ENCODE assay signal across 8 mouse cellular contexts in the genomic region with DNA sequence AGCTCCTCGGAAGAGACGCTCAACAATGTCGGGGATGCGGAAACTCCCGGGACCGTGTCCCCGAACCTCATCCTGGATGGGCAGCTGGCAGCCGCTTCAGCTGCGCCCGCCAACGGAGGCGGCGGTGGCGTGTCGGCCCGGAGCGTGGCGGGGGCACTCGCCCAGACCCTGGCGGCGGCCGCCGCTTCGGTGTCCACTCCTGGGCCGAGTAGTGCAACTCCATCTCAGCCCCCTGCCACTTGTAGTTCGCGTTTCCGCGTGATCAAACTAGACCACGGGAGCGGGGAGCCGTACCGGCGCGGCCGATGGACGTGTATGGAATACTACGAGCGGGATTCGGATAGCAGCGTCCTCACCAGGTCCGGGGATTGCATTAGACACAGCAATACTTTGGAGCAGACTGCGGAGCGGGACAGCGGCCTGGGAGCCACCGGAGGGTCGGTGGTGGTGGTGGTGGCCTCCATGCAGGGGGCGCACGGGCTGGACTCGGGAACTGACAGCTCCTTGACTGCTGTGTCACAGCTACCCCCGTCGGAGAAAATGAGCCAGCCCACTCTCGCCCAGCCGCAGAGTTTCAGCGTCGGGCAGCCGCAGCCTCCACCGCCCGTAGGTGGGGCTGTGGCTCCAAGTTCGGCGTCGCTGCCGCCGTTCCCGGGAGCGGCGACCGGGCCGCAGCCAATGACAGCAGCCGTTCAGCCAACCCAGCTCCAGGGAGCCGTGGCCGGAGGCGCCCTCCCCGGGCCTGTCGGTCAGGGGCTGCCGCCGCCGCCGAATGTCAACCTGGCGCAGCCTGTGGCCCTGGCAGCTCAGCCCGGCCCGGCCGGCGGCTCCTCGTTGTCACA. TPM values are rescaled to one million over a fixed set of nuclear protein-coding genes. Genes with fewer than 3 reads are reported as not detected.
DNase-seq lines count a peak whose midpoint lies in the region; ATAC-seq and TF ChIP-seq lines count a peak whose summit lies in the region.

No protein-coding gene starts in this region.

- DNase-seq in G1E (ENCODE audit: low spot score) = peak; percentile 78
- peak; percentile 71 to 83 for DNase-seq in cerebellum, adult 18-20 months
- DNase-seq in forebrain, postnatal 0 days = peak; percentile 87
- peak; percentile 88 for DNase-seq in heart, postnatal 4 days
- DNase-seq in layer of hippocampus, postnatal 10 days (ENCODE audit: low spot score in 2 of 2) = peak; percentile 79 to 86
- peak; percentile 93 for DNase-seq in lung, postnatal 0 days (ENCODE audit: low spot score)
- DNase-seq in ovary, postnatal 10 days (ENCODE audit: low spot score) = peak; percentile 59
- DNase-seq in thymus, postnatal 10 days (ENCODE audit: low spot score in 2 of 2) = peak; percentile 67 to 70

- TF ChIP-seq EP300 in lung, postnatal 0 days (IDR thresholded peaks at IDR 0.05) = no peak

- peaks cover 17% of the 10 kb centered on the region for H3K36me3 ChIP-seq in G1E (replicated peaks)
- H3K36me3 ChIP-seq in forebrain, postnatal 0 days (ENCODE audit: insufficient read depth) = no peaks in the 10 kb centered on the region
- H3K36me3 ChIP-seq in lung, postnatal 0 days (ENCODE audit: insufficient read depth, low read length) = no peaks in the 10 kb centered on the region

- peaks cover 12% of the 10 kb centered on the region for H3K4me1 ChIP-seq in G1E (ENCODE audit: insufficient read depth, low read depth, low read length)
- H3K4me1 ChIP-seq in forebrain, postnatal 0 days (ENCODE audit: insufficient read depth) = peaks cover 3% of the 10 kb centered on the region
- no peaks in the 10 kb centered on the region for H3K4me1 ChIP-seq in lung, postnatal 0 days (ENCODE audit: insufficient read depth, low read depth, low read length)

- peak overlapping the region; percentile 98 for H3K27ac ChIP-seq in forebrain, postnatal 0 days (ENCODE audit: low read depth, low read length)
- peak overlapping the region; percentile 100 for H3K27ac ChIP-seq in lung, postnatal 0 days (ENCODE audit: low read length)

- H3K4me3 ChIP-seq in G1E (ENCODE audit: low read depth, low read length) = peak overlapping the region; percentile 98
- H3K4me3 ChIP-seq in forebrain, postnatal 0 days (ENCODE audit: low read depth, low read length) = peak overlapping the region; percentile 91
- peak overlapping the region; percentile 98 for H3K4me3 ChIP-seq in lung, postnatal 0 days (ENCODE audit: low read depth, low read length)

- peak overlapping the region; percentile 90 for H3K9ac ChIP-seq in forebrain, postnatal 0 days
- peak overlapping the region; percentile 96 for H3K9ac ChIP-seq in lung, postnatal 0 days (replicated peaks; ENCODE audit: low read depth)

- 2% methylated on average over 84 of the region's 85 CpGs for WGBS in forebrain, postnatal 0 days
- WGBS in lung, postnatal 0 days = under 1% methylated on average over 81 of the region's 85 CpGs

- TF ChIP-seq CTCF in G1E (IDR thresholded peaks at IDR 0.05; ENCODE audit: low read depth, low read length) = peak; percentile 12; the same call in 1 of the 2 replicates
- peak; percentile 71 for TF ChIP-seq CTCF in forebrain, postnatal 0 days (IDR thresholded peaks at IDR 0.05; ENCODE audit: low read depth)
- peak; percentile 81 for TF ChIP-seq CTCF in lung, postnatal 0 days (IDR thresholded peaks at IDR 0.05)

- H3K27me3 ChIP-seq in G1E (ENCODE audit: insufficient read depth, low read length) = no peaks in the 10 kb centered on the region
- no peaks in the 10 kb centered on the region for H3K27me3 ChIP-seq in forebrain, postnatal 0 days (ENCODE audit: insufficient read depth, low read length)
- H3K27me3 ChIP-seq in lung, postnatal 0 days (replicated peaks; ENCODE audit: insufficient read depth, low read length) = no peaks in the 10 kb centered on the region

- peak; percentile 62 for ATAC-seq in G1E (ENCODE audit: extremely low read depth, insufficient number of reproducible peaks, low FRiP score, poor library complexity, severe bottlenecking)
- ATAC-seq in forebrain, postnatal 0 days = peak; percentile 76
- ATAC-seq in lung, postnatal 0 days = peak; percentile 73

- no peaks in the 10 kb centered on the region for H3K9me3 ChIP-seq in G1E (replicated peaks)
- H3K9me3 ChIP-seq in forebrain, postnatal 0 days (ENCODE audit: low read length) = no peaks in the 10 kb centered on the region
- no peaks in the 10 kb centered on the region for H3K9me3 ChIP-seq in lung, postnatal 0 days (ENCODE audit: low read length)

- H3K4me2 ChIP-seq in forebrain, postnatal 0 days (ENCODE audit: low read depth) = peak overlapping the region; percentile 97
- H3K4me2 ChIP-seq in lung, postnatal 0 days (replicated peaks; ENCODE audit: low read depth, low read length) = peak overlapping the region; percentile 98

RNA-seq across cellular contexts. Expression of a gene that starts 1.6 kb away (rescaled TPM):
- total RNA-seq in G1E (2014; fragmentation: Nextera tagmentation) (37.2 and 51.3 TPM in 2 replicates), G1E (2017) (15.5 and 15.8 TPM in 2 replicates)
- 27.9 and 34.5 TPM in 2 replicates for polyA plus RNA-seq in G1E (2012)
- 19.0 and 27.7 TPM in 2 replicates for total RNA-seq in forebrain, postnatal 0 days (2014; rRNA removed)
- 7.7 and 10.2 TPM in 2 replicates for polyA plus RNA-seq in forebrain, postnatal 0 days (2015; fragmentation: Nextera tagmentation; extraction: Ambion mirVana)
- 10 to 100 TPM; 46.7 to 49.8 TPM for total RNA-seq in heart, postnatal 4 days (2021)
- 10 to 100 TPM; 36.8 to 39.2 TPM for total RNA-seq in layer of hippocampus, postnatal 10 days (2021)
- polyA plus RNA-seq in lung, postnatal 0 days (2015; fragmentation: Nextera tagmentation; extraction: Ambion mirVana) = 8.9 and 10.5 TPM in 2 replicates

Comparison
In these comparisons a context has a peak if more than half of its experiments do, and no peak if none do; other contexts are left out.
1. Peak in every context shown above with its lines: DNase-seq, ATAC-seq, H3K4me3 ChIP-seq and H3K27ac ChIP-seq.
2. CTCF ChIP-seq: peak in every context shown above with its lines; median percentile 81 in lung, postnatal 0 days; 71 in forebrain, postnatal 0 days; 12 in G1E.